Mouse (Mus musculus): ENCODE data around the gene Nupr1. TPM values are rescaled to one million over a fixed set of nuclear protein-coding genes. Genes with fewer than 3 reads are reported as not detected.
A peak's percentile ranks its signal among the peaks of the same experiment; 100 is the strongest.

Nupr1 gene
- total and polyA plus RNA-seq, 3 experiments = 1.8 to 11.0 TPM; not detected in 1

GRCm38 (mm10) chr7:126607064-126607463, 23.6 kb downstream of the Nupr1 start:
- H3K4me1 ChIP-seq (ENCODE audit: control insufficient read depth in 1 of 2, insufficient read depth in 2 of 2, low read length in 2 of 2) = no peaks in the 10 kb centered on the region
- H3K36me3 ChIP-seq (ENCODE audit: control insufficient read depth in 1 of 2, insufficient read depth in 2 of 2, low read length in 2 of 2) = no peaks in the 10 kb centered on the region
- no peak overlapping the region for H3K27ac ChIP-seq (ENCODE audit: control insufficient read depth, low read depth, low read length)
- H3K27me3 ChIP-seq (ENCODE audit: control insufficient read depth in 1 of 2, insufficient read depth in 2 of 2, low read length in 2 of 2) = no peaks in the 10 kb centered on the region
- no peak overlapping the region for H3K9ac ChIP-seq (ENCODE audit: control insufficient read depth, low read depth, low read length, poor library complexity, severe bottlenecking)
- TF ChIP-seq GABPA (IDR thresholded peaks at IDR 0.05; ENCODE audit: low read depth, low read length) (no peak), ZMIZ1 (IDR thresholded peaks at IDR 0.05; ENCODE audit: low read depth, low read length) (no peak), MAFK (IDR thresholded peaks at IDR 0.05; ENCODE audit: borderline replicate concordance, low read depth, low read length) (no peak), MAZ (IDR thresholded peaks at IDR 0.05; ENCODE audit: low read depth, low read length) (no peak), MYC (IDR thresholded peaks at IDR 0.05; ENCODE audit: low read depth, low read length) (no peak), POLR2AphosphoS2 (IDR thresholded peaks at IDR 0.05; ENCODE audit: low read length) (no peak)
- DNase-seq (ENCODE audit: low read depth, low spot score) = no peak
- no peaks in the 10 kb centered on the region for H3K9me3 ChIP-seq (replicated peaks; ENCODE audit: insufficient read depth, low read length)
- no peak overlapping the region for H3K4me3 ChIP-seq (ENCODE audit: control insufficient read depth in 1 of 2, insufficient read depth in 1 of 2, low read depth in 2 of 2, low read length in 2 of 2)
- H3K79me2 ChIP-seq (ENCODE audit: control insufficient read depth, insufficient read depth, low read length, poor library complexity) = no peaks in the 10 kb centered on the region

GRCm38 (mm10) chr7:126606611-126607010, 24.1 kb downstream of the Nupr1 start:
- Histone ChIP-seq H3K79me2 (ENCODE audit: control insufficient read depth, insufficient read depth, low read length, poor library complexity) (no peaks in the 10 kb centered on the region), H3K9me3 (replicated peaks; ENCODE audit: insufficient read depth, low read length) (no peaks in the 10 kb centered on the region), H3K4me3 (ENCODE audit: control insufficient read depth in 1 of 2, insufficient read depth in 1 of 2, low read depth in 2 of 2, low read length in 2 of 2) (no peak overlapping the region), H3K9ac (ENCODE audit: control insufficient read depth, low read depth, low read length, poor library complexity, severe bottlenecking) (no peak overlapping the region), H3K27me3 (ENCODE audit: control insufficient read depth in 1 of 2, insufficient read depth in 2 of 2, low read length in 2 of 2) (no peaks in the 10 kb centered on the region), H3K36me3 (ENCODE audit: control insufficient read depth in 1 of 2, insufficient read depth in 2 of 2, low read length in 2 of 2) (no peaks in the 10 kb centered on the region), H3K27ac (ENCODE audit: control insufficient read depth, low read depth, low read length) (no peak overlapping the region), H3K4me1 (ENCODE audit: control insufficient read depth in 1 of 2, insufficient read depth in 2 of 2, low read length in 2 of 2) (no peaks in the 10 kb centered on the region)
- no peak for TF ChIP-seq USF2 (IDR thresholded peaks at IDR 0.05; ENCODE audit: borderline replicate concordance in 1 of 2, insufficient read depth in 1 of 2, low read depth in 1 of 2, low read length in 2 of 2)
- no peak for TF ChIP-seq MAX (IDR thresholded peaks at IDR 0.05; ENCODE audit: low read length)
- no peak for TF ChIP-seq POLR2AphosphoS2 (IDR thresholded peaks at IDR 0.05; ENCODE audit: low read length)
- peak; percentile 31; the same call in 1 of the 2 replicates for TF ChIP-seq GATA1 (IDR thresholded peaks at IDR 0.05; ENCODE audit: low read depth, low read length)
- no peak for TF ChIP-seq CHD1 (IDR thresholded peaks at IDR 0.05; ENCODE audit: low read depth, low read length)
- DNase-seq (ENCODE audit: low read depth, low spot score) = peak; percentile 15

- Histone ChIP-seq H3K27me3 (ENCODE audit: control insufficient read depth in 1 of 2, insufficient read depth in 2 of 2, low read length in 2 of 2) (no peaks in the 10 kb centered on the region), H3K4me1 (ENCODE audit: control insufficient read depth in 1 of 2, insufficient read depth in 2 of 2, low read length in 2 of 2) (peaks cover 4 to 8% of the 10 kb centered on the region in 2 experiments), H3K4me3 (ENCODE audit: control insufficient read depth in 1 of 2, insufficient read depth in 1 of 2, low read depth in 2 of 2, low read length in 2 of 2) (no peak overlapping the region), H3K9me3 (replicated peaks; ENCODE audit: insufficient read depth, low read length) (no peaks in the 10 kb centered on the region), H3K79me2 (ENCODE audit: control insufficient read depth, insufficient read depth, low read length, poor library complexity) (no peaks in the 10 kb centered on the region), H3K9ac (ENCODE audit: control insufficient read depth, low read depth, low read length, poor library complexity, severe bottlenecking) (no peak overlapping the region), H3K36me3 (ENCODE audit: control insufficient read depth in 1 of 2, insufficient read depth in 2 of 2, low read length in 2 of 2) (peaks cover 0 to 7% of the 10 kb centered on the region in 2 experiments; a peak in 2 of 4 replicates), H3K27ac (ENCODE audit: control insufficient read depth, low read depth, low read length) (no peak overlapping the region)
- DNase-seq (ENCODE audit: low read depth, low spot score) = no peak
- no peak for TF ChIP-seq MYB (IDR thresholded peaks at IDR 0.05; ENCODE audit: low read depth, low read length)
- no peak for TF ChIP-seq BHLHE40 (IDR thresholded peaks at IDR 0.05; ENCODE audit: borderline replicate concordance, low read depth, low read length)
- TF ChIP-seq TAL1 (IDR thresholded peaks at IDR 0.05; ENCODE audit: low read length) = no peak
- no peak for TF ChIP-seq RAD21 (IDR thresholded peaks at IDR 0.05; ENCODE audit: low read depth, low read length)
- no peak for TF ChIP-seq CHD1 (IDR thresholded peaks at IDR 0.05; ENCODE audit: low read depth, low read length)
- no peak for TF ChIP-seq JUND (IDR thresholded peaks at IDR 0.05; ENCODE audit: low read depth, low read length)
Observed at GRCm38 (mm10) chr7:126602650-126603049, 28.0 kb downstream of the Nupr1 start.

All from MEL (cell line).